Mouse (Mus musculus) hindbrain, embryonic 15.5 days (tissue): ENCODE results near the gene Cope. TPM values are rescaled to one million over a fixed set of nuclear protein-coding genes. Genes with fewer than 3 reads are reported as not detected.

Experiments used
- ATAC-seq: fragments of 200-750 bp; cut with Nextera tagmentation; 2 replicates; pipeline ENCODE4 v1.8.0; 2017; ENCODE audit warnings: low read depth, moderate number of reproducible peaks, moderate TSS enrichment; ENCODE audit not compliant: low FRiP score
- H3K27ac ChIP-seq: fragments of 300-500 bp; sonication (generic); replicated peaks from 2 replicates; pipeline ENCODE4 v1.5.1; 2015; ENCODE audit warnings: mild to moderate bottlenecking, inconsistent platforms
- H3K27me3 ChIP-seq: fragments of 300-500 bp; sonication (generic); 2 replicates; pipeline ENCODE4 v1.6.1; 2015; ENCODE audit warnings: control low read depth, inconsistent platforms
- H3K36me3 ChIP-seq: fragments of 300-500 bp; sonication (generic); 2 replicates; pipeline ENCODE4 v1.6.1; 2015; ENCODE audit warnings: control low read depth, inconsistent platforms
- H3K4me1 ChIP-seq: fragments of 300-500 bp; sonication (generic); replicated peaks from 2 replicates; pipeline ENCODE4 v1.6.1; 2015; ENCODE audit warnings: control low read depth, inconsistent platforms
- H3K4me2 ChIP-seq: fragments of 300-500 bp; sonication (generic); 2 replicates; pipeline ENCODE4 v1.6.1; 2015; ENCODE audit warnings: moderate library complexity, mild to moderate bottlenecking, inconsistent platforms
- H3K4me3 ChIP-seq: fragments of 300-500 bp; sonication (generic); 2 replicates; pipeline ENCODE4 v1.5.1; 2015; ENCODE audit warnings: mild to moderate bottlenecking, inconsistent platforms
- H3K9ac ChIP-seq: fragments of 300-500 bp; sonication (generic); 2 replicates; pipeline ENCODE4 v1.6.1; 2015; ENCODE audit warnings: inconsistent platforms
- H3K9me3 ChIP-seq: fragments of 300-500 bp; sonication (generic); 2 replicates; pipeline ENCODE4 v1.6.1; 2016; ENCODE audit warnings: control low read depth, inconsistent platforms
- WGBS: fragments of 180-500 bp; shearing (Covaris S2); methylation state at CpG from one replicate; pipeline ENCODE4 v1.1.7; 2015; 5-methylcytosine and 5-hydroxymethylcytosine counted together
- polyA plus RNA-seq: library from polyadenylated mRNA; unstranded; fragments of >200 nt; fragmentation: Nextera tagmentation; extraction: Ambion mirVana; gene quantifications from 2 replicates; pipeline ENCODE4 v1.2.1, GENCODE M21; 2015

The Cope gene
- polyA plus RNA-seq, 1 experiment from 2014 or later, result 295 TPM

GRCm38 (mm10) chr8:70315624-70316510 lies 13.5 kb downstream of the Cope start, which contains the start of gene Cers1:
TSS of gene Cers1 (plus strand) at chr8:70315775.
- Histone ChIP-seq H3K4me1 (peaks cover 40% of the 10 kb centered on the region), H3K36me3 (peaks cover 41% of the 10 kb centered on the region), H3K27me3 (no peaks in the 10 kb centered on the region), H3K9ac (peak within 1 kb of the TSS; percentile 73), H3K4me2 (peak within 1 kb of the TSS; percentile 85), H3K27ac (peak within 1 kb of the TSS; percentile 88), H3K9me3 (no peaks in the 10 kb centered on the region), H3K4me3 (peak within 1 kb of the TSS; percentile 76)
- WGBS, result 2% methylated on average over 66 of the region's 66 CpGs
- peak; percentile 67 for ATAC-seq

GRCm38 (mm10) chr8:70316511-70317504 lies 14.5 kb downstream of the Cope start:
- peak; percentile 86 for ATAC-seq
- peak overlapping the region; percentile 85 for H3K4me2 ChIP-seq
- H3K4me3 ChIP-seq, result peak overlapping the region; percentile 76
- peaks cover 38% of the 10 kb centered on the region for H3K36me3 ChIP-seq
- 6% methylated on average over 15 of the region's 15 CpGs for WGBS
- peak overlapping the region; percentile 73 for H3K9ac ChIP-seq
- H3K27me3 ChIP-seq, result no peaks in the 10 kb centered on the region
- no peaks in the 10 kb centered on the region for H3K9me3 ChIP-seq
- H3K4me1 ChIP-seq, result peaks cover 40% of the 10 kb centered on the region
- peak overlapping the region; percentile 88 for H3K27ac ChIP-seq

DNA sequence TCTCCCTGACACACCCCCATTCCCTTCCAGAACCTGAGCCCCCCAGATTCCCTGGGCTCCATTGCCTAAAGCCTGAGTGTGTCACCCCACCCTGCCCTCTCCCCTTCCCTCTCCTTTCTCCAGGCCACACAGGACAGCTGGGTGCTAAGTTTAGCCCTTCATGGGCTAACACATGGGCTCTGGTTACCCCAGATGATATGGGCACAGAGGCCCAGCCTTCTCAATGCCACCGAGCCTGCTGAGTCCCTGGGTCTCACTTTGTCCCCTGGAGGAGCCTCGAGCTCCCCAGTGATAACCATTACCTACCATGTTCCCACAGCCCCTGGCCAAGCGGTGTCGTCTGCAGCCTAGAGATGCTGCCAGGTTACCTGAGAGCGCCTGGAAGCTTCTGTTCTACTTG lies 15.6 kb downstream of the Cope start:
- H3K9me3 ChIP-seq, result no peaks in the 10 kb centered on the region
- no peaks in the 10 kb centered on the region for H3K27me3 ChIP-seq
- peak overlapping the region; percentile 76; the same call in 1 of the 2 replicates for H3K4me3 ChIP-seq
- no peak for ATAC-seq
- H3K4me2 ChIP-seq, result peak overlapping the region; percentile 85
- H3K36me3 ChIP-seq, result peaks cover 37% of the 10 kb centered on the region
- 87% methylated on average over 5 of the region's 5 CpGs for WGBS
- no peak overlapping the region for H3K9ac ChIP-seq
- peak overlapping the region; percentile 88 for H3K27ac ChIP-seq
- H3K4me1 ChIP-seq, result peaks cover 40% of the 10 kb centered on the region

GRCm38 (mm10) chr8:70323716-70324115 lies 21.4 kb downstream of the Cope start:
- Histone ChIP-seq H3K27me3 (no peaks in the 10 kb centered on the region), H3K4me2 (no peak overlapping the region), H3K27ac (no peak overlapping the region), H3K4me3 (no peak overlapping the region), H3K4me1 (no peaks in the 10 kb centered on the region), H3K36me3 (peaks cover 61% of the 10 kb centered on the region), H3K9ac (no peak overlapping the region), H3K9me3 (no peaks in the 10 kb centered on the region)
- ATAC-seq, result no peak
- WGBS, result 97% methylated on average over 3 of the region's 3 CpGs

DNA sequence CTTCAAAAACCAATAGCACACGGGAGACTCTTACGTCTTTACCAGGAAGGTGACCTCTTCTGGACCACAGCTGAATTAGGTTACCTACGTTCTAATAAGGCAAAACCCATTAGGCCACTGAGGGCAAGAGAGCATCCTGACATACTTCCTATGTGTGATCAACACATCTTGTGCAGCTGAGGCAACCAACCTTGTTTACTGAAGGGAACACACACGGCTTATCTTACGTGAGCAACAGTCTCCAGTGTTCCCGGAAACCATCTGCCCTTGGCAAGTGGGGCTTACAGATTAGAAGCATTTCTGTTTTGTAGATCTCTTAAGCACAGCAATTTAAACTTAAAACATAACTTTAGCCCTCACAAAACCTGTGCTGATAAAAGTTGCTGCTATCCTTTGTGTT lies 25.2 kb downstream of the Cope start:
- no peak for ATAC-seq
- Histone ChIP-seq H3K9me3 (no peaks in the 10 kb centered on the region), H3K4me1 (peaks cover 25% of the 10 kb centered on the region), H3K9ac (no peak overlapping the region), H3K4me2 (no peak overlapping the region), H3K27me3 (no peaks in the 10 kb centered on the region), H3K4me3 (no peak overlapping the region), H3K36me3 (peaks cover 51% of the 10 kb centered on the region), H3K27ac (no peak overlapping the region)
- 93% methylated on average over 6 of the region's 6 CpGs for WGBS

DNA sequence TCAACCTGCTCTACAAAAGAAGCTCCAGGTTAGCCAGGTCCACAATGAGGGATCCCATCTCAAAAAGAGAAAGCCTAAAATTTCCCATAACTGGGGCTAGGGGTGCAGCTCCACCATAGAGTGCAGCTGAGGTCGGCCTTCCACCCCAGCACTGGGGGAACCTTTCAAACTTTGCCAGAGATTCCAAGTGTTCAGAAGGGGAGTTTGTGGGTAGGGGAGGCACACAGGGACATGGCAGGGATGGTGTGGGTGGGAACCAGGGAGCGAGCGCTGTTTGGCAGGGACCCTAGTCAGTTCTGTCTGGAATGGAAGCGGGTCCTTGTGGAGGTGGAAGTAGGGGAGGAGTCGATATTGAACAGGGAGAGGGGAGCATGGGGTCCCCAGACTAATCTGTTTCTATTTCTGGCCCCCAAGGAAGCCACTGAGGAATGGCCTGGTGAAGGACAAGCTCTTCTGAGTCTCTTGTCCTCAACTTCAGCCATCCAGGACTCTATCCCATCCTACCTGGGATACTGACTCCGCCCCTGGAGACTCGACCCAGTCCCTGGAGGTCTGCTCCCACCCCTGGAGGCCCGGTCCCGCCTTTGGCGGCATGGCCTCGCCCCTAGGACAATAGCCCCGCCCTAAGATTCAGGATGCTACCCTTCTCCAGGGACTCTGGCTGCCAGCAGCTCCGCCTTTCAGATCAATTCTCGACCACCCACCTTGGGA lies 27.0 kb downstream of the Cope start, which contains the start of gene Gdf1:
TSS of gene Gdf1 (plus strand) at position 694 of the 711 bp plus-strand sequence.
- Histone ChIP-seq H3K4me1 (peaks cover 25% of the 10 kb centered on the region), H3K27ac (peak within 1 kb of the TSS; percentile 18), H3K9me3 (no peaks in the 10 kb centered on the region), H3K4me3 (no peak within 1 kb of the TSS), H3K36me3 (peaks cover 53% of the 10 kb centered on the region), H3K27me3 (no peaks in the 10 kb centered on the region), H3K9ac (no peak within 1 kb of the TSS), H3K4me2 (0 out of 2 replicates have a peak within 1 kb of the TSS, but pooled peaks have one; percentile 5)
- 28% methylated on average over 14 of the region's 14 CpGs for WGBS
- ATAC-seq, result no peak

GRCm38 (mm10) chr8:70329835-70330740 lies 27.8 kb downstream of the Cope start:
- 0 out of 2 replicates have a peak overlapping the region, but pooled peaks have one; percentile 5 for H3K4me2 ChIP-seq
- no peak overlapping the region for H3K4me3 ChIP-seq
- no peak overlapping the region for H3K9ac ChIP-seq
- peaks cover 25% of the 10 kb centered on the region for H3K4me1 ChIP-seq
- H3K36me3 ChIP-seq, result peaks cover 54% of the 10 kb centered on the region
- H3K9me3 ChIP-seq, result no peaks in the 10 kb centered on the region
- no peaks in the 10 kb centered on the region for H3K27me3 ChIP-seq
- ATAC-seq, result 0 out of 2 replicates have a peak, but pooled peaks have one; percentile 1
- peak overlapping the region; percentile 18; the same call in 1 of the 2 replicates for H3K27ac ChIP-seq
- 8% methylated on average over 45 of the region's 45 CpGs for WGBS

- peak; percentile 72 for ATAC-seq
- Histone ChIP-seq H3K27ac (peak overlapping the region; percentile 18), H3K4me3 (no peak overlapping the region), H3K4me2 (0 out of 2 replicates have a peak overlapping the region, but pooled peaks have one; percentile 5), H3K9ac (no peak overlapping the region), H3K36me3 (peaks cover 57% of the 10 kb centered on the region), H3K4me1 (peaks cover 25% of the 10 kb centered on the region), H3K9me3 (no peaks in the 10 kb centered on the region), H3K27me3 (no peaks in the 10 kb centered on the region)
- WGBS, result 23% methylated on average over 53 of the region's 53 CpGs
These were observed 28.5 kb downstream of the Cope start for GRCm38 (mm10) chr8:70330741-70331364.

DNA sequence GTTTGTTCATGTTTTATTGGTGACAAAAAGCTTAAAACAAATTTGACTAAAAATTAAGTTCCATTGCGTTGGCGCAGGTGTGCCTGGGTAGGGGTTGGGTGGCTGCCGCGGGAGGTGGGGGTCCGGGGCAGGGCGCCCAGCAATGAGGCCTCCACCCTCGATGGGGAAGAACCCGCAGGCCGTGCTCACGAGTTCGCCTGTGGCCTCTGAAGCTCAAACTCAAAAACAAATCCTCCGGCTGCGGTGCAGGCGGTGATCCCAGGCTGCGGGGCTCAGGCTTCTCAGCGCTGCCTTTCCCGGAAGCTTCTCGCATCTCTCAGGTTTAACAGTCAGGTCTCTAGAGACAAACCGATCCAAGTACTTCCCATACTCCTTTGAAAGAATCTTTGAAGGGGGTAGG lies 29.2 kb downstream of the Cope start:
- Histone ChIP-seq H3K4me1 (peaks cover 25% of the 10 kb centered on the region), H3K36me3 (peaks cover 59% of the 10 kb centered on the region), H3K9ac (no peak overlapping the region), H3K4me2 (no peak overlapping the region), H3K27me3 (no peaks in the 10 kb centered on the region), H3K27ac (no peak overlapping the region), H3K9me3 (no peaks in the 10 kb centered on the region), H3K4me3 (no peak overlapping the region)
- ATAC-seq, result no peak
- 62% methylated on average over 19 of the region's 19 CpGs for WGBS
